Mouse (Mus musculus) olfactory bulb, adult 2 months (tissue): Measurements from ENCODE around the gene Trim41. TPM values are rescaled to one million over a fixed set of nuclear protein-coding genes. Genes with fewer than 3 reads are reported as not detected.

ENCODE experiments used
- H3K27ac ChIP-seq: fragments of 200-500 bp; 2 replicates; pipeline ENCODE4 v1.5.1; 2012; ENCODE audit warnings: low read depth, low read length; ENCODE audit not compliant: insufficient read depth
- H3K4me1 ChIP-seq: fragments of 200-500 bp; 2 replicates; pipeline ENCODE4 v1.6.1; 2012; ENCODE audit warnings: low read length; ENCODE audit not compliant: control insufficient read depth, insufficient read depth
- H3K4me3 ChIP-seq: fragments of 200-500 bp; 2 replicates; pipeline ENCODE4 v1.5.1; 2012; ENCODE audit warnings: mild to moderate bottlenecking, low read depth, low read length, moderate library complexity; ENCODE audit not compliant: insufficient read depth
- CTCF ChIP-seq: fragments of 200-500 bp; IDR thresholded peaks from 2 replicates; pipeline ENCODE4 v1.5.1; 2012; ENCODE audit warnings: low read depth, mild to moderate bottlenecking, low read length, moderate library complexity; ENCODE audit not compliant: insufficient read depth
- POLR2A ChIP-seq: fragments of 200-500 bp; IDR thresholded peaks from 2 replicates; pipeline ENCODE4 v1.6.1; 2012; ENCODE audit warnings: mild to moderate bottlenecking, low read depth, low read length, moderate library complexity; ENCODE audit not compliant: insufficient read depth
- WGBS: fragments of 180-500 bp; shearing (Covaris S2); methylation state at CpG from one replicate; pipeline ENCODE4 v1.1.7; 2018; 5-methylcytosine and 5-hydroxymethylcytosine counted together
- polyA plus RNA-seq: library from polyadenylated mRNA; stranded (reverse); fragments of >200 nt; gene quantifications from 2 replicates; pipeline ENCODE4 v1.2.4, GENCODE M21; 2012; ENCODE audit warnings: low replicate concordance; ENCODE audit not compliant: missing spikeins, insufficient read depth, insufficient read length

Gene Trim41
- polyA plus RNA-seq, 1 experiment: not detected

DNA sequence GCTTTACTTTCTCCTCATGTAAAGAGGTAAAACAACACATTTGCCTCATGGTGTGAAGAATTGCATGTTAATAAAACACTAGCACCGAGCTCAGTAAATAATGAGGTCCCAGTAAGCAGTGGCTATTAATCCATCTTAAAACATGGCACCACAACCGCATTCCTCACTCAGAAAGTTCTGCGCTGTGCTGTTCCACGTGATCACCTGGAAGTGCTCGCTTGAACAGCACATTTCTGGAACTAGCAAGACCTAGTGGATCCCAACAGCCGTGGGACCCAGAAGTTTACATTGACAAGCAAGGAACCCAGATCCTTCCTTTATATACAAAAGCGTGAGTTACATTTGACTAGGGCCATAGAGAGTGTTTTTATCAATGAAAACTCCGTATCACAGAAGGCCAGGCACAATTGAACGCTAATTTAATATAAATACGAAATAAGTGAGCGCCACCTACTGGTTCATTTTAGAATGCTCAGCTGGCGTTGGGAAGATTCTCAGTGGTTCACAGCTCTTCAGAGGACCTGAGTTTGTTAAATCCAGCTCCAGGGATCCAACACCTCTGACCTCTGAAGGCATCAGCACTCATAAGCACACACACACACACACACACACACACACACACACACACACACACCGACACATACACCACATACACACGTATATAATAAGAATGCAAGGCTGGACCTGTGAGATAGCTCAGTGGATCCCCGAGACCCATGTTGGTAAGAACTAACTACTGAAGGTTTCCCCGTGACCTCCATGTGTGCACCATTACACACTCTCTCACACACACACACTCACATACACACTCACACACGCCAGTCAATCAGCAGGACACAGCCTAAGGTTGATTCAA, 42.5 kb downstream of the Trim41 start:
- TF ChIP-seq CTCF (no peak), POLR2A (no peak)
- no peak overlapping the region for H3K27ac ChIP-seq
- 27% methylated on average over 17 of the region's 17 CpGs for WGBS
- H3K4me1 ChIP-seq: no peaks in the 10 kb centered on the region
- no peak overlapping the region for H3K4me3 ChIP-seq

DNA sequence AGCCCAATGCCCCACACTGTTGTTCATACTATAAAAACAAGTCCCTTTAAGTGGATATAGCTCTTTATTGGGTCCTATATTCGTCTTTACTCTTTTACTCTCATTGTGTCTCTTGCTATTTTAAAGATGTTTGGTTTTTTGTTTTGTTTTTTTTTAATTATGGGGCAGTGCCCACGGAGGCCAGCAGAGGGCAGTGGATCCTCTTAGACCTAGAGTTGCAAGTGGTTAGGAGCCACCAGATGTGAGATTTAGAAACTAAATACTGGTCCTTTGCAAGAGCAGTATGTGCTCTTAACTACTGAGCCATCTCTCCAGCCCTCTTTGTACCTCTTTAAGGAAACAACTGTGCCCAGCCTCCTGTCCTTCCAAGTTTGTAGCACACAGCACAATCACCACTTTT, 45.5 kb downstream of the Trim41 start:
- H3K4me1 ChIP-seq: no peaks in the 10 kb centered on the region
- no peak overlapping the region for H3K27ac ChIP-seq
- no peak overlapping the region for H3K4me3 ChIP-seq
- no peak for TF ChIP-seq POLR2A
- TF ChIP-seq CTCF: no peak
- 10% methylated on average over 2 of the region's 2 CpGs for WGBS

DNA sequence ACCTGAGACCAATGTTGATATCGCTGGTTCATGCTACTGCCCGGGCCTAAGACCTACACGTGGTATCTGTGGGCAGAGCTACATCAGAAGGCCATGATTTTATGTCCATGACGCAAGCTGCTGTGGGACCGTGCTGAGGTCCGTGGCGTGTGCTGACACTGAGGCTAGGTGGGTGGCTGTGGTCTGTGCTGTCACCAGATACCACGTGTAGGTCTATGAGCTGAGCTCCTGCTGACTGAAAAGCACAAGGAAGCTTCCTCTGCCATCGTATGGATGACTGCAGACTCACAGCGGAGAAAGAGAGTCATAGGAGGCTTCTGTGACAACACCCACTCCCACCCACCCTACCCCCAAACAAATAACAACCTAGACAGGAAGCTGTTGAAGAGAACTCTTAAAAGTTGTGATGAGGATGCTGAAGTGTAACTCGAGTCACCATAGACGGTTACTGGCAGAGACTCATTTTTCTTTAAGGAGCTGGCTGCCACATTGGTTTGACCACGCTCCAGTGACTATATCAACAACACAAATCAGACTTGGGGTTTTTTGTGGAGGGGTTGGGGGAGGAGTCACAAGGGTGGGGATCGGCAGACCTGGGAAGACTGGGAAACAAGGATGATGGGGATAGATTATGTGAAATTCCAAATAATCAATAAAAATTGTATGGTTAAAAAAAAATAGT, 49.8 kb downstream of the Trim41 start:
- 89% methylated on average over 14 of the region's 14 CpGs for WGBS
- H3K4me3 ChIP-seq: no peak overlapping the region
- H3K27ac ChIP-seq: no peak overlapping the region
- TF ChIP-seq CTCF (no peak), POLR2A (no peak)
- H3K4me1 ChIP-seq: no peaks in the 10 kb centered on the region

DNA sequence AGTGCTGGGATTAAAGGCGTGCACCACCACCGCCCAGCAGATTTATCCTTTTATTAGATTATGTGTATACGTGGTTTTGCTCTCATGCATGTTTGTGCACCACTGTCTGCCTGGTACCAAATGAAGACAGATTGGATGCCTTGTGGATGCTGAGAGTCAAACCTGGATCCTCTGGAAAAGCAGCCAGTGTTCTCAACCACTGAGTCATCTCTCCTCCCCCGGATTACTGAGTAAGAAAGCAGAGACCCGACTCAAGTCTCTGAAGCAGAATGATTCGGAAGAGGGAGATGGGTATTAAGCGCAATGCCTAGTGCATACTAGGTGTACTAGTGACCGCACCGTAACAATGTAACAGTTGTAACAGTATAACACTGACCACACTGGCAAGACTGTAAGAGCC, 53.0 kb downstream of the Trim41 start:
- no peak for TF ChIP-seq CTCF
- no peak for TF ChIP-seq POLR2A
- 74% methylated on average over 9 of the region's 9 CpGs for WGBS

DNA sequence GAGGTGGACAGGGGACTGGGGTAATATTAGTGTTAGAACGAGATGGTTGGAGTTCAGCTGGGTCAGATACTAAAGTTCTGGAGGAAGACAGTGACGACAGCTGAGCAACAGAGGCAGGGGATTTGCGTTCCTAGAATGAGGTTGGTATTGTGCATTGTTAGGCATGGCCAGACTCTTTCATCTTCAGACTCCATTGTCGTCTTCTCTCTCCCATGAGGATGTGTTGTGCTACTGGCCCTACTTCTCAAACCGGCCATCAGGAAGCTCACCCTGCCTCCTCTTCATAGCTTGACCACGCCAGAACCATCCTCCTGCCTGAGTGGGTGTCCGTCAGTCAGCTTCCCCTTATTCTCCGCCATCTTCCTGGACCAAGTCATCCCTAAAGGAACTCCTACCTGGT, 58.1 kb downstream of the Trim41 start:
- Histone ChIP-seq H3K27ac (no peak overlapping the region), H3K4me1 (no peaks in the 10 kb centered on the region), H3K4me3 (no peak overlapping the region)
- TF ChIP-seq POLR2A (no peak), CTCF (no peak)
- WGBS: 93% methylated on average over 8 of the region's 8 CpGs

More for the DNA sequence above, 53.0 kb downstream of the Trim41 start:
- no peak overlapping the region for H3K27ac ChIP-seq
- no peak overlapping the region for H3K4me3 ChIP-seq
- H3K4me1 ChIP-seq: no peaks in the 10 kb centered on the region

Other genes starting within 250 kb of the Trim41 start
- 2,873 TPM in 1 of 2 replicates, not detected in the other for gene Rack1, start 17.0 kb downstream of the Trim41 start, polyA plus RNA-seq
- gene Trim7, start 8.8 kb upstream of the Trim41 start, polyA plus RNA-seq: not detected in 2 replicates
- not detected in 2 replicates for gene Gm12184, start 9.3 kb upstream of the Trim41 start, polyA plus RNA-seq
- 204 TPM in 1 of 2 replicates, not detected in the other for gene Irgm1, start 54.3 kb upstream of the Trim41 start, polyA plus RNA-seq
- gene Gm5431, start 84.9 kb upstream of the Trim41 start, polyA plus RNA-seq: not detected in 2 replicates
- not detected in 2 replicates for gene Psme2b, start 128.8 kb upstream of the Trim41 start, polyA plus RNA-seq
- gene Olfr56, start 161.5 kb upstream of the Trim41 start, polyA plus RNA-seq: not detected in 2 replicates
- gene 9930111J21Rik1, start 162.0 kb upstream of the Trim41 start, polyA plus RNA-seq: not detected in 2 replicates
- gene Gm12185, start 174.9 kb upstream of the Trim41 start, polyA plus RNA-seq: not detected in 2 replicates
- gene Tgtp1, start 176.8 kb upstream of the Trim41 start, polyA plus RNA-seq: not detected in 2 replicates
- not detected in 2 replicates for gene 9930111J21Rik2, start 233.9 kb upstream of the Trim41 start, polyA plus RNA-seq
- not detected in 2 replicates for gene Tgtp2, start 246.9 kb upstream of the Trim41 start, polyA plus RNA-seq